Comparison of ENCODE assay signal across 13 mouse cellular contexts in the genomic region with DNA sequence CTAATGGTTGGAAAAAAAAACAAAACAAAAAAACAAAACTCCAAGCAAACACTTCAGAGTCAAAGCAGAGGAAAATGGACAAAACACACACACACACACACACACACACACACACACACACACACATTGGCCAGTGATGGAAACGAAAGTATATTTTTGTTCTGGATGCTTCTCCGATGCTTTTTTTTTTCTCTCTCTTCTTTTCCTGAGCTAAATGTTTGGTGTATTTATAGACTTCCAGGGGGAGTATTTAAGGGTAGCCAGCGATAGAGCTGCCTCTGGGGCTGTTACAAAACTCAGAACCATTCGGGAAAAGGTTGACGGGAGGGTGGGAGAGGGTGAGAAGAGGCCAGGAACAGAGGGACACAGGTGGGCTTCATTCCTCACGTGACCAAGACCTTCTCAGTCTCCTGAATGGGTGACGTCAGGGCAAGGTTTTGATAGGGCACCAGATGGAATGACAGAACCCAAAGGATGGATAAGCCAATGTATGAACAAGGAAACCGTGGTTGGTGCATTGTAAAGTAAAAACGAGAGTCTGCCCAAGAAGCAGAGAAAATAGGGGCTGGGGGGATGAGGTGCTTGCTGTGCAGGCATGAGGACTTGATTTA. TPM values are rescaled to one million over a fixed set of nuclear protein-coding genes. Genes with fewer than 3 reads are reported as not detected.
DNase-seq lines count a peak whose midpoint lies in the region; ATAC-seq lines count a peak whose summit lies in the region.
"Had no signal": no experiment of that assay in that cellular context is flagged by ENCODE, and none has a peak within 500 bp of the region (broad histone marks: within the 10 kb centered on the region; RNA-seq: fewer than 3 reads in every experiment).

No protein-coding gene starts in this region.

- H3K9me3 ChIP-seq in forebrain, embryonic 11.5 days (ENCODE audit: control insufficient read depth, low read length) = no peaks in the 10 kb centered on the region
- H3K9me3 ChIP-seq in forebrain, embryonic 14.5 days (replicated peaks; ENCODE audit: control insufficient read depth, low read length) = no peaks in the 10 kb centered on the region
- no peaks in the 10 kb centered on the region for H3K9me3 ChIP-seq in heart, embryonic 16.5 days (replicated peaks; ENCODE audit: control insufficient read depth, low read length)
- H3K9me3 ChIP-seq: hindbrain, embryonic 13.5 days; limb, embryonic 13.5 days had no signal

- no peak overlapping the region for H3K9ac ChIP-seq in forebrain, embryonic 11.5 days (ENCODE audit: low read length)
- no peak overlapping the region for H3K9ac ChIP-seq in forebrain, embryonic 14.5 days (ENCODE audit: low read length)
- peak overlapping the region; percentile 5; the same call in 1 of the 2 replicates for H3K9ac ChIP-seq in heart, embryonic 16.5 days (ENCODE audit: low read length)
- H3K9ac ChIP-seq: hindbrain, embryonic 13.5 days; limb, embryonic 13.5 days had no signal

- no peak overlapping the region for H3K27ac ChIP-seq in forebrain, embryonic 11.5 days (ENCODE audit: low read depth, low read length)
- no peak overlapping the region for H3K27ac ChIP-seq in forebrain, embryonic 14.5 days (ENCODE audit: low read depth, low read length)
- peak overlapping the region; percentile 98 for H3K27ac ChIP-seq in heart, embryonic 16.5 days (ENCODE audit: low read length)
- H3K27ac ChIP-seq: hindbrain, embryonic 13.5 days; limb, embryonic 13.5 days had no signal

- no peak overlapping the region for H3K4me3 ChIP-seq in forebrain, embryonic 11.5 days (ENCODE audit: low read depth, low read length)
- no peak overlapping the region for H3K4me3 ChIP-seq in forebrain, embryonic 14.5 days (ENCODE audit: low read depth, low read length)
- no peak overlapping the region for H3K4me3 ChIP-seq in heart, embryonic 16.5 days (ENCODE audit: low read length)
- H3K4me3 ChIP-seq: hindbrain, embryonic 13.5 days; limb, embryonic 13.5 days had no signal

- no peaks in the 10 kb centered on the region for H3K36me3 ChIP-seq in forebrain, embryonic 11.5 days (ENCODE audit: control insufficient read depth, insufficient read depth, low read length)
- H3K36me3 ChIP-seq in forebrain, embryonic 14.5 days (ENCODE audit: control insufficient read depth, insufficient read depth, low read length) = no peaks in the 10 kb centered on the region
- H3K36me3 ChIP-seq in heart, embryonic 16.5 days (ENCODE audit: control insufficient read depth, insufficient read depth) = no peaks in the 10 kb centered on the region
- H3K36me3 ChIP-seq: hindbrain, embryonic 13.5 days; limb, embryonic 13.5 days had no signal

- H3K4me1 ChIP-seq in forebrain, embryonic 11.5 days (replicated peaks; ENCODE audit: control insufficient read depth, insufficient read depth, low read length) = no peaks in the 10 kb centered on the region
- 0 out of 2 replicates have a peak, but pooled peaks cover 2% of the 10 kb centered on the region for H3K4me1 ChIP-seq in forebrain, embryonic 14.5 days (ENCODE audit: control insufficient read depth, insufficient read depth, low read length)
- peaks cover 38% of the 10 kb centered on the region for H3K4me1 ChIP-seq in heart, embryonic 16.5 days (ENCODE audit: control insufficient read depth, insufficient read depth, low read length)

- ATAC-seq in forebrain, embryonic 11.5 days (replicated peaks; ENCODE audit: low FRiP score) = no peak
- ATAC-seq in forebrain, embryonic 14.5 days = no peak
- no peak for ATAC-seq in heart, embryonic 16.5 days (replicated peaks; ENCODE audit: extremely low read depth, insufficient read depth, low FRiP score)

- H3K4me2 ChIP-seq in forebrain, embryonic 11.5 days (ENCODE audit: low read depth, low read length, severe bottlenecking) = no peak overlapping the region
- no peak overlapping the region for H3K4me2 ChIP-seq in forebrain, embryonic 14.5 days (ENCODE audit: low read length)
- H3K4me2 ChIP-seq in heart, embryonic 16.5 days (ENCODE audit: low read depth, low read length) = peak overlapping the region; percentile 11; the same call in 1 of the 2 replicates
- H3K4me2 ChIP-seq: hindbrain, embryonic 13.5 days; limb, embryonic 13.5 days; midbrain, embryonic 11.5 days had no signal

- no peaks in the 10 kb centered on the region for H3K27me3 ChIP-seq in forebrain, embryonic 11.5 days (ENCODE audit: control insufficient read depth, insufficient read depth, low read length)
- no peaks in the 10 kb centered on the region for H3K27me3 ChIP-seq in forebrain, embryonic 14.5 days (replicated peaks; ENCODE audit: control insufficient read depth, insufficient read depth, low read length)
- no peaks in the 10 kb centered on the region for H3K27me3 ChIP-seq in heart, embryonic 16.5 days (ENCODE audit: control insufficient read depth, insufficient read depth, low read length)
- H3K27me3 ChIP-seq: hindbrain, embryonic 13.5 days; limb, embryonic 13.5 days had no signal

- peak; percentile 20 for DNase-seq in forebrain, embryonic 11.5 days (ENCODE audit: low spot score)
- DNase-seq in forebrain, embryonic 14.5 days (ENCODE audit: low spot score) = no peak
- no peak for DNase-seq in heart, adult 11 months
- DNase-seq in right cerebral cortex, postnatal 10 days (ENCODE audit: low spot score in 2 of 2) = peak; percentile 55 to 70
- DNase-seq in right cerebral cortex, postnatal 4 days = no peak
- DNase-seq in spleen, postnatal 14 days (ENCODE audit: low spot score in 2 of 2) = no peak
- DNase-seq in right cerebral cortex, postnatal 36 days (ENCODE audit: low spot score in 2 of 2) = no peak
- DNase-seq: adrenal gland, postnatal 10 days; lung, adult 2 months had no signal

- 88% methylated on average over 9 of the region's 9 CpGs for WGBS in forebrain, embryonic 11.5 days
- WGBS in forebrain, embryonic 14.5 days = 81% methylated on average over 9 of the region's 9 CpGs
- 43% methylated on average over 9 of the region's 9 CpGs for WGBS in heart, embryonic 16.5 days

RNA-seq across cellular contexts. Expression of a gene that starts 5.5 kb away (rescaled TPM):
- 49.4 TPM in 2 replicates for polyA plus RNA-seq in forebrain, embryonic 11.5 days (2014; fragmentation: Nextera tagmentation; extraction: Ambion mirVana)
- polyA plus RNA-seq in forebrain, embryonic 14.5 days (2014; fragmentation: Nextera tagmentation; extraction: Ambion mirVana) = 48.9 and 67.6 TPM in 2 replicates
- polyA plus RNA-seq in heart, embryonic 16.5 days (2015; fragmentation: Nextera tagmentation; extraction: Ambion mirVana) = 30.6 and 33.1 TPM in 2 replicates

RNA-seq across cellular contexts. Expression of a gene that starts 23.9 kb away (rescaled TPM):
- polyA plus RNA-seq in forebrain, embryonic 11.5 days (2014; fragmentation: Nextera tagmentation; extraction: Ambion mirVana) = 0.32 and 0.77 TPM in 2 replicates
- 1.5 and 1.7 TPM in 2 replicates for polyA plus RNA-seq in forebrain, embryonic 14.5 days (2014; fragmentation: Nextera tagmentation; extraction: Ambion mirVana)
- polyA plus RNA-seq in heart, embryonic 16.5 days (2015; fragmentation: Nextera tagmentation; extraction: Ambion mirVana) = 2.0 and 2.7 TPM in 2 replicates

Comparison
In these comparisons a context has a peak if more than half of its experiments do, and no peak if none do; other contexts are left out.
1. DNase-seq: peak in forebrain, embryonic 11.5 days (single experiment) and right cerebral cortex, postnatal 10 days (2 of 2); none in forebrain, embryonic 14.5 days (single experiment), heart, adult 11 months (single experiment), right cerebral cortex, postnatal 4 days (single experiment), spleen, postnatal 14 days (0 of 2) and right cerebral cortex, postnatal 36 days (0 of 2).